Mouse (Mus musculus) bone marrow, adult 2 months (tissue): ENCODE data around the gene Jph2. TPM values are rescaled to one million over a fixed set of nuclear protein-coding genes. Genes with fewer than 3 reads are reported as not detected.

Source experiments
- H3K27ac ChIP-seq: fragments of 200-500 bp; 2 replicates; pipeline ENCODE4 v1.5.1; 2012; ENCODE audit warnings: low read depth, mild to moderate bottlenecking, control low read depth, inconsistent platforms, low read length; ENCODE audit not compliant: control insufficient read depth, poor library complexity, insufficient read depth
- H3K4me1 ChIP-seq: fragments of 200-500 bp; 2 replicates; pipeline ENCODE4 v1.6.1; 2011; ENCODE audit warnings: low read length; ENCODE audit not compliant: control insufficient read depth, insufficient read depth
- H3K4me3 ChIP-seq: fragments of 200-500 bp; replicated peaks from 2 replicates; pipeline ENCODE3; 2011; ENCODE audit warnings: mild to moderate bottlenecking, low read depth, low read length, control low read depth; ENCODE audit not compliant: control insufficient read depth
- CTCF ChIP-seq: fragments of 200-500 bp; IDR thresholded peaks from 2 replicates; pipeline ENCODE4 v1.5.1; 2011; ENCODE audit warnings: low read length, control low read depth; ENCODE audit not compliant: control insufficient read depth, insufficient read depth
- POLR2A ChIP-seq: fragments of 200-500 bp; IDR thresholded peaks from 2 replicates; pipeline ENCODE4 v1.6.1; 2011; ENCODE audit warnings: low read depth, mild to moderate bottlenecking, control low read depth, low read length, borderline replicate concordance; ENCODE audit not compliant: control insufficient read depth
- WGBS: fragments of 180-500 bp; shearing (Covaris S2); methylation state at CpG from one replicate; pipeline ENCODE4 v1.1.7; 2018; 5-methylcytosine and 5-hydroxymethylcytosine counted together
- polyA plus RNA-seq: library from polyadenylated mRNA; stranded (reverse); fragments of >200 nt; gene quantifications from 2 replicates; pipeline ENCODE4 v1.2.4, GENCODE M21; 2011; ENCODE audit warnings: low replicate concordance; ENCODE audit not compliant: missing spikeins, insufficient read depth, insufficient read length

Gene Jph2
- polyA plus RNA-seq, 1 experiment, result not detected

DNA sequence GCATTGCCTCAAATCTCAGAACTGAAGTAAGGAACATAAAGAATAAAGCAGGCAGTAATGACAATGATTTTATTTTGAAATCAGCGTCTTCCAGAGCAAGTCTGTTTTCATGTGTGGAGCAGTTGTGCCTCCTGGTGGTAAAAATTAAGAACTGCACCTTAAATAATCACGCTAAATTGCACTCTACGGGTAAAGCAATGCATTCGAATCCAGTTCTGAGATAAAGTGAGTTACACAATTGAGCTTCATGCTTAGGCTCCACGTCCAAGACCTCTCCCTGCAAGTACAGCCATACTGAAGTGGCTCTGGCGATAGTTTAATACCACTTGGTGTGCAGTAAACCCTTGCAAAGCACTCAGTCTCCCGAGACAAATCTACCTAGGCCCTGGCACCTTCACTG, 67.1 kb downstream of the Jph2 start:
- Histone ChIP-seq H3K4me3 (no peak overlapping the region), H3K27ac (no peak overlapping the region), H3K4me1 (no peaks in the 10 kb centered on the region; the same call in 1 of the 2 replicates)
- no peak for TF ChIP-seq POLR2A
- WGBS, result 24% methylated on average over 7 of the region's 7 CpGs

DNA sequence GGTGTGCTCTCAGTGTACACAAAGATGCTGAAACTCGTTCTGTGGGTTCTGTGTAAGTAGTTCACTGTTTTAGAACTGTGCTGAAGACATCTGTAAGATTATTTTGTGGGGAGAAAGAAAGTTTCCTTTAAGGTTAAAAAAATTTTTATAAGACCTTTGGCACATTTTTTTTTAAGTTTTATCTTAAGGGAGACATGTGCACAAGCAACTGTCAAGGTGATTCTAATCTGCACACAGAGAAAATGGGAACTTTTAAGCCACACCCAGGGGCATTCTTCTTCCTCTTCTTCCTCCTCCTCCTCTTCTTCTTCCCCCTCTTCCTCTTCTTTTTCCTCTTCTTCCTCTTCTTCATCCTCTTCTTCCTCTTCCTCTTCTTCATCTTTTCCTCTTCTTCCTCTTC, 74.6 kb downstream of the Jph2 start:
- TF ChIP-seq POLR2A (no peak), CTCF (no peak)
- WGBS, result 38% methylated on average over 1 of the region's 1 CpGs
- Histone ChIP-seq H3K4me1 (no peaks in the 10 kb centered on the region; the same call in 1 of the 2 replicates), H3K27ac (no peak overlapping the region), H3K4me3 (no peak overlapping the region)

DNA sequence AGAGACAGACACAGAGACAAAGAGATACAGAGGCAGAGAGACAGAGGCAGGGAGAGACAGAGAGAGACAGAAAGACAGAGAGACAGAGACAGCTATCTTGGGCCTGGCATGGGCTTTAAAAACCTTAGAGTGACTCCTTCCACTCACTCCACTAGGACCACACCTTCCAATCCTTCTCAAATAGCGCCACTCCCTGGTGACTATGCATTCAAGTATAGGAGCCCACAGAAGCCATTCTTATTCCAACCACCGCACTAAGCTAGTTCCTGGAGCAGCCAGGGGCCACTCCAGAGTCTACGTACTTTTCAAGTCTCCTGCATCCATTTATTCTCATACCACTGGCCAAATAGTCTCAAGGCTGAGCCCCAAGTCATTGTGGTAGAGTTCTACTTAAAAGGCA, 79.0 kb downstream of the Jph2 start:
- TF ChIP-seq POLR2A (no peak), CTCF (no peak)
- WGBS, result 88% methylated on average over 3 of the region's 3 CpGs
- no peak overlapping the region for H3K27ac ChIP-seq
- no peak overlapping the region for H3K4me3 ChIP-seq
- no peaks in the 10 kb centered on the region for H3K4me1 ChIP-seq

DNA sequence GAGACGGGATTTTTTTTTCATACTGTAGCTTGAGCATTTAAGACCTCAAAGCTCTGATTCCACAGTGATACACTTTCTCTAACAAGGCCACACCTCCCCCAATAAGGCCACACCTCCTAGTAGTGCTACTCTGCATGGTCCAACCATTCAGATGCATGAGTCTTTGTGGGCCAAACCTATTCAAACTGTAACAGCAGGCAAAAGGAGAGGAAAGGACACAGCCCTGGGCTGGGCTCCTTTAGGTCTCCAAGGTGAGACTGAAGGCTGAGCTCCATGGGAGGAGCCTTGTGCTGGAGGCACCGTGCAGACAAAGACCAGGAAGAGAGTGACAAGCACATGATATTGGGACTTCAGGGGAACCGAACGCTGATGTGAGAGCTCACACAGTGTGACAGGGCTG, 80.5 kb downstream of the Jph2 start:
- no peak overlapping the region for H3K27ac ChIP-seq
- no peak for TF ChIP-seq POLR2A
- no peak for TF ChIP-seq CTCF
- WGBS, result 71% methylated on average over 4 of the region's 4 CpGs
- H3K4me1 ChIP-seq, result no peaks in the 10 kb centered on the region
- H3K4me3 ChIP-seq, result no peak overlapping the region

DNA sequence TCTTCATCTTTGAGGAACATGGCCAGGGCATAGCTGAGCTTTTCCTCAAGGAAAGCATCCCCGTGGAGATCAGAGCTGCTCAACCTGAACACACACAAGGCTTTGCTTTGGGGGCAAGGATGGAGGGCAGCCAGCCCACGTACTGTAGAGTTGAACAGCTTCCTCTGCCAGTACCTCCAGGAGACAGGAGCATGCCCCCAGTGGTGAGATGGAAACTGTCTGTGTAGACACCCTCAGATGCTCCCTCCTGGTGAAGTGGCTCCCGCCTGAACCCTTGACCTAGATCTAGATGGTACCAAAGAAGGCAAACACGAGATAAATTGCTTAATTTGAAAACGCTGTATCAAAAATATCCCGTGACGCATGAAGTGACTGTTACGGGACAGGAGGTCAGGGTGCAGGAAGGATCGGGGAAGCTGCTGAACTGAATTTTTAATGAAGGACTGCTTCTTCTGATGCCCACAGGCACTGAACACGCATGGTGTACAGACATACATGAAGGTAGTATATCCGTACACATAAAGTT, 87.6 kb downstream of the Jph2 start:
- H3K4me1 ChIP-seq, result no peaks in the 10 kb centered on the region
- no peak overlapping the region for H3K4me3 ChIP-seq
- H3K27ac ChIP-seq, result no peak overlapping the region
- 73% methylated on average over 11 of the region's 11 CpGs for WGBS
- TF ChIP-seq POLR2A (no peak), CTCF (no peak)

DNA sequence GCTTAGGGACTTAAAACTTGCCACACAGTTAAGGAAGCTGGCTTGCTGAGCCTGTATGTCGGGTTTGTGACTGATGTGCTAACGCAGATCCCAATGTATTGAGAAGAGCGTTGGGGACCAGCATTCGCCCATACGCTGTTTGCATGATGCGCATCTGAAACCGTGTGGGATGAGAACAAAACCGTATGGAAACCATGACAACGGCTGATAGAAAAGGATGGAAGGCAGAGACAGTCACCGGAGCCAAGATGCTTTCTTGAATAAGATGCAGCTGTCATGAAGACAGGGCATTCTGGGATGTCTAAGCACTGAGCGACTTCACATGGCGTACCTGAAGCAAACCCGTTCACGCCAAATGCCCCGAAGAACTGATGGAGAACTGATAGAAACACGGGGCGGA, 88.4 kb downstream of the Jph2 start:
- TF ChIP-seq CTCF (no peak), POLR2A (no peak)
- no peak overlapping the region for H3K4me3 ChIP-seq
- no peak overlapping the region for H3K27ac ChIP-seq
- 87% methylated on average over 17 of the region's 17 CpGs for WGBS
- H3K4me1 ChIP-seq, result no peaks in the 10 kb centered on the region

DNA sequence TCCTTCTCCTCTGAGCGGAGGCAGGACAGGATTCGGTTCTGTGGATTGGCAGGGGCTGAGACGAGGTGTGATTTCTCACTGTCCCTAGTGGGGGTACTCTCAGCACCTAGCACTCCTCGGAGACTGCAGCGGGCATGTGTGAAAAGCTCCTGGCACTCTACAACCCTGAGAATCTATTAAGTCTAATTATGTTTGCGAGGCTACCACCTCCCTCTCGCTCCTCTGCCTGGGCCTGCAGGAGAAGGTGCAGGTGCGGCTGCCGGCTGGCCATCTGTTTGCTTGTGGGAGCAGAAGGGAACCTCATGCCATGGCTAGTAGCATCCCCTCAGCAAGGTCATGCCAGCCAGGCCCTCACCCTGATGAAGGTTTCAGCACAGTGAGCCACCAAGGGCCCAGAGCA, 94.8 kb downstream of the Jph2 start:
- no peaks in the 10 kb centered on the region for H3K4me1 ChIP-seq
- no peak for TF ChIP-seq CTCF
- no peak for TF ChIP-seq POLR2A
- no peak overlapping the region for H3K4me3 ChIP-seq
- WGBS, result 82% methylated on average over 9 of the region's 9 CpGs
- no peak overlapping the region for H3K27ac ChIP-seq

DNA sequence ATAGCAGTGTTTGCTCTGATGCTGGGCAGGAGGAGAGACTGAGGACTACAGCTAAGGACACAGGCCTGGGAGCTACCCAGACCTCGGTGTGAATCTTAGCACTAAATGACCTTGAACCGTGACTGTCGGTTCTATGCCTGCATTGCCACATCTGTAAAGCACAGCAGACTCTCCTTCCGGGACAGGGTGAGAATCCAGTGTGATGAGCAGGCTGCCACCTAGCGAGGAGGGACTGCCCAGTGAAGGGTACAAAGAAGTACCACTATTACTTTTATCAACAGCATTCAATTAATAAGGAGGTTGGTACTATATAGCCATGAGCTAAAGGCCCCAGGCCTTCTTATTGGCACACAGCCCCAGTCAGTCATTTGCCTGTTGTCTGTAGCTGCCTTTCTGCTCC, 96.2 kb downstream of the Jph2 start:
- H3K4me1 ChIP-seq, result no peaks in the 10 kb centered on the region
- no peak overlapping the region for H3K4me3 ChIP-seq
- H3K27ac ChIP-seq, result no peak overlapping the region
- WGBS, result 65% methylated on average over 5 of the region's 5 CpGs
- no peak for TF ChIP-seq CTCF
- no peak for TF ChIP-seq POLR2A
